ENCODE assay signal across 16 mouse cellular contexts in genomic region chrX:99052255-99052654, GRCm38 (mm10). TPM values are rescaled to one million over a fixed set of nuclear protein-coding genes. Genes with fewer than 3 reads are reported as not detected.
DNase-seq lines count a peak whose midpoint lies in the region; ATAC-seq and TF ChIP-seq lines count a peak whose summit lies in the region.
"Had no signal": no experiment of that assay in that cellular context is flagged by ENCODE, and none has a peak within 500 bp of the region (broad histone marks: within the 10 kb centered on the region; RNA-seq: fewer than 3 reads in every experiment).

No protein-coding gene starts in this region.

- peak overlapping the region; percentile 73 for H3K27ac ChIP-seq in liver, adult 2 months (replicated peaks; ENCODE audit: insufficient read depth, low read depth, low read length)
- no peak overlapping the region for H3K27ac ChIP-seq in liver, embryonic 11.5 days (ENCODE audit: low read depth, low read length)
- peak overlapping the region; percentile 53 for H3K27ac ChIP-seq in heart, postnatal 0 days (ENCODE audit: low read depth)
- H3K27ac ChIP-seq in hindbrain, embryonic 11.5 days (ENCODE audit: low read depth, low read length) = no peak overlapping the region
- H3K27ac ChIP-seq: embryonic facial prominence, embryonic 15.5 days; hindbrain, embryonic 15.5 days; liver, embryonic 14.5 days; midbrain, embryonic 13.5 days; neural tube, embryonic 13.5 days had no signal

- H3K36me3 ChIP-seq in liver, adult 2 months (ENCODE audit: control insufficient read depth, insufficient read depth, low read length) = no peaks in the 10 kb centered on the region
- no peaks in the 10 kb centered on the region for H3K36me3 ChIP-seq in liver, embryonic 11.5 days (ENCODE audit: control insufficient read depth, insufficient read depth, low read length)
- H3K36me3 ChIP-seq in heart, postnatal 0 days (replicated peaks; ENCODE audit: control insufficient read depth, insufficient read depth, low read length) = no peaks in the 10 kb centered on the region
- no peaks in the 10 kb centered on the region for H3K36me3 ChIP-seq in hindbrain, embryonic 11.5 days (ENCODE audit: control insufficient read depth, insufficient read depth, low read length)
- H3K36me3 ChIP-seq: embryonic facial prominence, embryonic 15.5 days; hindbrain, embryonic 15.5 days; midbrain, embryonic 13.5 days; neural tube, embryonic 13.5 days had no signal

- no peak for TF ChIP-seq POLR2A in liver, adult 2 months (IDR thresholded peaks at IDR 0.05; ENCODE audit: extremely low read depth, insufficient read depth, low read length)

- H3K4me2 ChIP-seq in liver, embryonic 11.5 days = no peak overlapping the region
- H3K4me2 ChIP-seq in heart, postnatal 0 days (ENCODE audit: low read depth, low read length) = no peak overlapping the region
- H3K4me2 ChIP-seq in hindbrain, embryonic 11.5 days (replicated peaks; ENCODE audit: low read depth, low read length) = no peak overlapping the region
- H3K4me2 ChIP-seq: embryonic facial prominence, embryonic 15.5 days; hindbrain, embryonic 15.5 days; midbrain, embryonic 13.5 days; neural tube, embryonic 13.5 days had no signal

- TF ChIP-seq EP300 in heart, postnatal 0 days (IDR thresholded peaks at IDR 0.05; ENCODE audit: low read depth) = no peak

- H3K9ac ChIP-seq in liver, adult 2 months (ENCODE audit: low read depth, low read length) = no peak overlapping the region; the same call in 1 of the 2 replicates
- no peak overlapping the region for H3K9ac ChIP-seq in liver, embryonic 11.5 days (ENCODE audit: low read depth, low read length)
- H3K9ac ChIP-seq in heart, postnatal 0 days (replicated peaks; ENCODE audit: low read depth, low read length) = no peak overlapping the region
- H3K9ac ChIP-seq in hindbrain, embryonic 11.5 days (ENCODE audit: low read depth, low read length) = no peak overlapping the region
- H3K9ac ChIP-seq: embryonic facial prominence, embryonic 15.5 days; hindbrain, embryonic 15.5 days; liver, embryonic 14.5 days; midbrain, embryonic 13.5 days; neural tube, embryonic 13.5 days had no signal

- 86% methylated on average over 7 of the region's 7 CpGs for WGBS in liver, adult 2 months
- 54% methylated on average over 7 of the region's 7 CpGs for WGBS in liver, embryonic 11.5 days
- WGBS in heart, postnatal 0 days = 78% methylated on average over 7 of the region's 7 CpGs
- 82% methylated on average over 7 of the region's 7 CpGs for WGBS in hindbrain, embryonic 11.5 days

- no peak for TF ChIP-seq CTCF in liver, adult 2 months (IDR thresholded peaks at IDR 0.05; ENCODE audit: low read depth, low read length)
- TF ChIP-seq CTCF in heart, postnatal 0 days (IDR thresholded peaks at IDR 0.05; ENCODE audit: low read depth) = no peak

- H3K9me3 ChIP-seq in liver, embryonic 11.5 days (ENCODE audit: control insufficient read depth, low read length) = no peaks in the 10 kb centered on the region
- H3K9me3 ChIP-seq in heart, postnatal 0 days (replicated peaks; ENCODE audit: control insufficient read depth, low read length) = no peaks in the 10 kb centered on the region
- H3K9me3 ChIP-seq in hindbrain, embryonic 11.5 days (ENCODE audit: control insufficient read depth, low read length) = no peaks in the 10 kb centered on the region
- H3K9me3 ChIP-seq: embryonic facial prominence, embryonic 15.5 days; hindbrain, embryonic 15.5 days; midbrain, embryonic 13.5 days; neural tube, embryonic 13.5 days had no signal

- no peak overlapping the region for H3K4me3 ChIP-seq in liver, adult 2 months (ENCODE audit: insufficient read depth, low read depth, low read length)
- H3K4me3 ChIP-seq in liver, embryonic 11.5 days (ENCODE audit: low read depth, low read length) = no peak overlapping the region
- no peak overlapping the region for H3K4me3 ChIP-seq in heart, postnatal 0 days (ENCODE audit: low read depth, low read length)
- no peak overlapping the region for H3K4me3 ChIP-seq in hindbrain, embryonic 11.5 days (ENCODE audit: low read depth, low read length)
- H3K4me3 ChIP-seq: embryonic facial prominence, embryonic 15.5 days; hindbrain, embryonic 15.5 days; midbrain, embryonic 13.5 days; neural tube, embryonic 13.5 days had no signal

- no peaks in the 10 kb centered on the region; the same call in 1 of the 2 replicates for H3K79me2 ChIP-seq in liver, adult 2 months (ENCODE audit: control insufficient read depth, insufficient read depth, low read length)

- H3K27me3 ChIP-seq in liver, adult 2 months (ENCODE audit: control insufficient read depth, insufficient read depth, low read length) = no peaks in the 10 kb centered on the region
- H3K27me3 ChIP-seq in liver, embryonic 11.5 days (replicated peaks; ENCODE audit: control insufficient read depth, insufficient read depth, low read length) = peaks cover 11% of the 10 kb centered on the region
- no peaks in the 10 kb centered on the region for H3K27me3 ChIP-seq in heart, postnatal 0 days (ENCODE audit: control insufficient read depth, insufficient read depth, low read length)
- H3K27me3 ChIP-seq in hindbrain, embryonic 11.5 days (ENCODE audit: control insufficient read depth, insufficient read depth, low read length) = peaks cover 4% of the 10 kb centered on the region; the same call in 1 of the 2 replicates
- H3K27me3 ChIP-seq: hindbrain, embryonic 15.5 days had no signal

- no peak for ATAC-seq in liver, embryonic 11.5 days (replicated peaks; ENCODE audit: low FRiP score)
- ATAC-seq in heart, postnatal 0 days (ENCODE audit: insufficient read depth, low read depth) = no peak
- ATAC-seq in hindbrain, embryonic 11.5 days (ENCODE audit: low FRiP score) = no peak
- ATAC-seq: forebrain, embryonic 14.5 days; midbrain, embryonic 13.5 days had no signal

- peaks cover 2% of the 10 kb centered on the region; the same call in 1 of the 2 replicates for H3K4me1 ChIP-seq in liver, adult 2 months (ENCODE audit: control insufficient read depth, insufficient read depth, low read length)
- peaks cover 3% of the 10 kb centered on the region; the same call in 1 of the 2 replicates for H3K4me1 ChIP-seq in liver, embryonic 11.5 days (replicated peaks; ENCODE audit: control insufficient read depth, insufficient read depth, low read length)
- H3K4me1 ChIP-seq in heart, postnatal 0 days (ENCODE audit: control insufficient read depth, insufficient read depth) = peaks cover 47% of the 10 kb centered on the region
- H3K4me1 ChIP-seq in hindbrain, embryonic 11.5 days (replicated peaks; ENCODE audit: control insufficient read depth, insufficient read depth, low read length) = no peaks in the 10 kb centered on the region
- H3K4me1 ChIP-seq: embryonic facial prominence, embryonic 15.5 days; hindbrain, embryonic 15.5 days; midbrain, embryonic 13.5 days; neural tube, embryonic 13.5 days had no signal

- no peak for DNase-seq in liver, adult 2 months (ENCODE audit: extremely low read depth, low read depth, low spot score)
- DNase-seq in liver, embryonic 11.5 days (ENCODE audit: low spot score) = no peak
- no peak for DNase-seq in heart, postnatal 0 days (ENCODE audit: low spot score)
- peak; percentile 50 to 73 for DNase-seq in kidney, postnatal 25 days
- DNase-seq in lung, postnatal 36 days = peak; percentile 80
- no peak for DNase-seq in spleen, adult 12 weeks (ENCODE audit: low spot score)
- no peak for DNase-seq in hindbrain, embryonic 11.5 days (ENCODE audit: low spot score)
- DNase-seq in ovary, postnatal 10 days (ENCODE audit: low spot score) = no peak
- DNase-seq: adrenal gland, postnatal 10 days; gastrocnemius, postnatal 36 days had no signal

RNA-seq across cellular contexts. Expression of gene Stard8, which starts 49.2 kb away (rescaled TPM):
- 6.8 and 8.4 TPM in 2 replicates for total RNA-seq in liver, adult 2 months (2014; rRNA removed)
- 8.3 TPM in 2 replicates for polyA plus RNA-seq in liver, adult 2 months (2012; rRNA removed)
- polyA plus RNA-seq in liver, embryonic 11.5 days (2014; fragmentation: Nextera tagmentation; extraction: Ambion mirVana) = 7.2 and 7.4 TPM in 2 replicates
- total RNA-seq in heart, postnatal 0 days (2014; rRNA removed; ENCODE audit: low replicate concordance) = 32.4 and 42.0 TPM in 2 replicates
- 13.6 and 14.5 TPM in 2 replicates for polyA plus RNA-seq in heart, postnatal 0 days (2015; fragmentation: Nextera tagmentation; extraction: Ambion mirVana)
- 8.8 and 10.1 TPM in 2 replicates for polyA plus RNA-seq in hindbrain, embryonic 11.5 days (2014; fragmentation: Nextera tagmentation; extraction: Ambion mirVana)

Comparison
In these comparisons a context has a peak if more than half of its experiments do, and no peak if none do; other contexts are left out.
1. H3K27ac ChIP-seq: peak in liver, adult 2 months (single experiment) and heart, postnatal 0 days (single experiment); none in liver, embryonic 11.5 days (single experiment) and hindbrain, embryonic 11.5 days (single experiment).
2. DNase-seq: peak in kidney, postnatal 25 days (2 of 2) and lung, postnatal 36 days (single experiment); none in liver, adult 2 months (single experiment), liver, embryonic 11.5 days (single experiment), heart, postnatal 0 days (single experiment), spleen, adult 12 weeks (single experiment), hindbrain, embryonic 11.5 days (single experiment) and ovary, postnatal 10 days (single experiment).